Mouse (Mus musculus): Measurements from ENCODE around the gene Gcg. TPM values are rescaled to one million over a fixed set of nuclear protein-coding genes. Genes with fewer than 3 reads are reported as not detected.

Gene Gcg
- total and polyA plus RNA-seq, 3 experiments: 0.17 TPM; not detected in 2

- TF ChIP-seq MAFK (IDR thresholded peaks at IDR 0.05; ENCODE audit: insufficient replicate concordance, low read length): no peak
- TF ChIP-seq TCF12 (IDR thresholded peaks at IDR 0.05; ENCODE audit: low read depth, low read length): peak; percentile 75
- TF ChIP-seq MAZ (IDR thresholded peaks at IDR 0.05; ENCODE audit: low read depth, low read length): peak; percentile 80
Observed at GRCm38 (mm10) chr2:62460815-62461450, 22.5 kb downstream of the Gcg start (continued).

- in situ Hi-C loops (cut with MboI; ENCODE audit: low pct_ligation_motif_present, low pct_unique_long_range_greater_than_20kb, low sequenced_read_pairs): loop anchor here (25.0 kb wide), 1 partner anchor 473 kb away; no protein-coding TSS in a partner anchor
- peak overlapping the region; percentile 98 for H3K27ac ChIP-seq (ENCODE audit: insufficient read depth, low read depth)
- TF ChIP-seq UBTF (IDR thresholded peaks at IDR 0.05; ENCODE audit: low read depth, low read length): no peak
- peak; percentile 23; the same call in 1 of the 2 replicates for TF ChIP-seq USF1 (IDR thresholded peaks at IDR 0.05; ENCODE audit: low read depth, low read length)
- TF ChIP-seq CHD1 (IDR thresholded peaks at IDR 0.05; ENCODE audit: low read depth, low read length): 0 out of 2 replicates have a peak, but pooled peaks have one; percentile 5
- TF ChIP-seq SMC3 (IDR thresholded peaks at IDR 0.05; ENCODE audit: low read depth, low read length): no peak
- TF ChIP-seq NELFE (IDR thresholded peaks at IDR 0.05; ENCODE audit: low read depth, low read length): 0 out of 2 replicates have a peak, but pooled peaks have one; percentile 3
- no peak for TF ChIP-seq POLR2AphosphoS2 (IDR thresholded peaks at IDR 0.05; ENCODE audit: low read depth, low read length)
- TF ChIP-seq SIN3A (IDR thresholded peaks at IDR 0.05; ENCODE audit: low read length): peak; percentile 61
- TF ChIP-seq USF2 (conservative IDR thresholded peaks at IDR 0.05; ENCODE audit: low read depth, low read length): no peak
- no peak for TF ChIP-seq MAZ (IDR thresholded peaks at IDR 0.05; ENCODE audit: low read depth, low read length)
- TF ChIP-seq NRF1 (IDR thresholded peaks at IDR 0.05; ENCODE audit: low read depth, low read length): no peak
- peak; percentile 48; the same call in 1 of the 2 replicates for TF ChIP-seq TBP (conservative IDR thresholded peaks at IDR 0.05; ENCODE audit: low read depth, low read length)
- TF ChIP-seq GABPA (IDR thresholded peaks at IDR 0.05; ENCODE audit: insufficient replicate concordance, low read depth, low read length): no peak
- peak; percentile 100 for TF ChIP-seq BHLHE40 (IDR thresholded peaks at IDR 0.05; ENCODE audit: low read depth, low read length)
- TF ChIP-seq MAX (IDR thresholded peaks at IDR 0.05; ENCODE audit: low read length): peak; percentile 16; the same call in 1 of the 2 replicates
- no peak for TF ChIP-seq PAX5 (IDR thresholded peaks at IDR 0.05; ENCODE audit: low read length)
- no peak for TF ChIP-seq CTCF (conservative IDR thresholded peaks at IDR 0.05 in 1 of 2, IDR thresholded peaks at IDR 0.05 in 1 of 2; ENCODE audit: low read depth in 2 of 2, low read length in 2 of 2)
- no peak; the same call in 1 of the 2 replicates for TF ChIP-seq POLR2A (IDR thresholded peaks at IDR 0.05; ENCODE audit: low read depth, low read length)
- no peak; the same call in 1 of the 2 replicates for TF ChIP-seq HCFC1 (IDR thresholded peaks at IDR 0.05; ENCODE audit: low read depth, low read length)
- no peak for TF ChIP-seq ZNF384 (IDR thresholded peaks at IDR 0.05; ENCODE audit: low read depth, low read length)
- TF ChIP-seq RAD21 (IDR thresholded peaks at IDR 0.05; ENCODE audit: low read depth, low read length): peak; percentile 2
- peak; percentile 89 for TF ChIP-seq MYC (IDR thresholded peaks at IDR 0.05; ENCODE audit: low read depth, low read length)
- peak; percentile 95 for TF ChIP-seq TCF12 (IDR thresholded peaks at IDR 0.05; ENCODE audit: low read depth, low read length)
- peak; percentile 95 for TF ChIP-seq MEF2A (IDR thresholded peaks at IDR 0.05; ENCODE audit: borderline replicate concordance, low read depth, low read length)
- TF ChIP-seq RCOR1 (conservative IDR thresholded peaks at IDR 0.05; ENCODE audit: low read depth, low read length): no peak; the same call in none of the 2 replicates
- peak; percentile 83 for TF ChIP-seq CHD2 (IDR thresholded peaks at IDR 0.05; ENCODE audit: low read length)
- peak; percentile 77 for TF ChIP-seq JUN (IDR thresholded peaks at IDR 0.05; ENCODE audit: insufficient read depth, low read depth, low read length)
- TF ChIP-seq E2F4 (IDR thresholded peaks at IDR 0.05; ENCODE audit: insufficient replicate concordance, low read depth, low read length): no peak
- TF ChIP-seq ZMIZ1 (IDR thresholded peaks at IDR 0.05; ENCODE audit: low read depth, low read length): no peak
- TF ChIP-seq ELF1 (IDR thresholded peaks at IDR 0.05; ENCODE audit: low read depth, low read length): no peak
- 0 out of 2 replicates have a peak, but pooled peaks have one; percentile 65 for TF ChIP-seq MAFK (IDR thresholded peaks at IDR 0.05; ENCODE audit: insufficient replicate concordance, low read length)
- TF ChIP-seq ZC3H11A (IDR thresholded peaks at IDR 0.05; ENCODE audit: low read depth, low read length): no peak
- TF ChIP-seq KAT2A (IDR thresholded peaks at IDR 0.05; ENCODE audit: insufficient replicate concordance, low read length): no peak
- TF ChIP-seq IRF4 (IDR thresholded peaks at IDR 0.05; ENCODE audit: low read depth, low read length): peak; percentile 98
- TF ChIP-seq ETS1 (conservative IDR thresholded peaks at IDR 0.05; ENCODE audit: low read depth, low read length): peak; percentile 93
- no peak for TF ChIP-seq ZKSCAN1 (IDR thresholded peaks at IDR 0.05; ENCODE audit: borderline replicate concordance, low read depth, low read length)
Observed at GRCm38 (mm10) chr2:62460231-62460710, 23.2 kb downstream of the Gcg start.

More at GRCm38 (mm10) chr2:62460231-62460710, 23.2 kb downstream of the Gcg start:
- DNase-seq (ENCODE audit: extremely low read depth): peak; percentile 94
- dilution Hi-C loops (cut with MboI; ENCODE audit: extremely low pct_ligation_motif_present, extremely low pct_unique_long_range_greater_than_20kb, low sequenced_read_pairs): no loop called here
- peak overlapping the region in 1 of 3 experiments; percentile 37 for H3K4me3 ChIP-seq (replicated peaks in 1 of 3; ENCODE audit: low read depth in 2 of 3, low read length in 2 of 3, poor library complexity in 1 of 3)
- H3K9me3 ChIP-seq (replicated peaks; ENCODE audit: low read length): peaks cover 8% of the 10 kb centered on the region
- peaks cover 0 to 7% of the 10 kb centered on the region in 2 experiments for H3K36me3 ChIP-seq (replicated peaks in 1 of 2; ENCODE audit: control insufficient read depth in 1 of 2, insufficient read depth in 1 of 2, low read length in 1 of 2)
- no peaks in the 10 kb centered on the region for H3K27me3 ChIP-seq (replicated peaks)
- peak overlapping the region; percentile 99 for H3K9ac ChIP-seq (ENCODE audit: insufficient read depth, low read depth)
- H3K4me2 ChIP-seq (ENCODE audit: insufficient read depth, low read depth, poor library complexity, severe bottlenecking): peak overlapping the region; percentile 94
- no peaks in the 10 kb centered on the region for H3K79me2 ChIP-seq (replicated peaks; ENCODE audit: control insufficient read depth, extremely low read depth, insufficient read depth, poor library complexity, severe bottlenecking)
- peaks cover 20 to 36% of the 10 kb centered on the region in 2 experiments for H3K4me1 ChIP-seq (ENCODE audit: control insufficient read depth in 1 of 2, insufficient read depth in 2 of 2)
